Mouse (Mus musculus) mouse trophoblast stem cell (cell line): Measurements from ENCODE around the gene Chrm1.

Experiments
- in situ Hi-C, 2 experiments: fragments of 300-500 bp; cut with MseI, MboI; formaldehyde crosslinking; loops; 2 replicates in 1 of 2; 3 replicates in 1 of 2; pipeline ENCODE4 v1.15.1; 2025

The Chrm1 gene

DNA sequence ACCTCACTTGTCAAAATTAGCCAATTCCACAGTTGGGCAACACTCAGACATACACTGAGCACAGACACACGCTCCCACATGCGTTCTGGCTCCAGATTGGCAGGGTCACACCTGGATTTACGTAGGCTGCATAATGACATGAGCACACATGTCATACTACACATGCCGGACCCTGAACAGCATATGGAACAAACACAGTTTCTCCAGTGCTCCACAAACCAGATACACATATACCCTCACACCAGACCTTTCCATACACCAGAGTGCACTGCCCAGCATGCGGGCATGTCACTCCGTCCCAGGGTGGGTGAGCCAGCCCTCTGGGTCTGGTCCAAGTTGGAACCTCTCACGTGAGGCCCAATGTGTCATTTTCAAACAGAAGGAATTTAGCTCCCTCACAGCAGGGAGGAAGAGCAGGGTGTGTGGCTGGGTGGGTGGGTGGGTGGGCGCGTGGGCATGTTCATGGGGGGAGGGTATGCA lies at the start of gene Chrm1:
TSS of gene Chrm1 (plus strand) at position 430 of the 480 bp plus-strand sequence.
- in situ Hi-C loops, result no loop called here

DNA sequence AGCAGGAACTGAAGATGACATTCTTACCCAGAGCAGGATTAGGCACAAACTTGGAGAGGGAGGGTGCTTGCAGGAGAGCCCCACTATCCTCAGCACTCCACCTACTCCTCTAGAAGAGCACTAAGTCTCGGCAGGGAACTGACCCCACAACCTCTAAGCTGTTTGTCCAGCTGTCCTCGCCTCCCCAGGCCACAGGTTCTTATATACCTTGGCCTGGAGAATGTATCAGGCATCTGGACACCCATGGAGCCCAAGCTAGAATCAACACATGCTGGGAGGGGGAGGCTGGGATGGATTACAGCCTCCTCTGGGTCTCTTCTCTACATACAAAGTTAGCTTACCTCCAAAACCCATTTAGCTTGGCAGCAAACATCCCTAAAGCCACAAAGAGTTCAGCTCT lies 49.2 kb upstream of the Chrm1 start:
- in situ Hi-C loops, result no loop called here

DNA sequence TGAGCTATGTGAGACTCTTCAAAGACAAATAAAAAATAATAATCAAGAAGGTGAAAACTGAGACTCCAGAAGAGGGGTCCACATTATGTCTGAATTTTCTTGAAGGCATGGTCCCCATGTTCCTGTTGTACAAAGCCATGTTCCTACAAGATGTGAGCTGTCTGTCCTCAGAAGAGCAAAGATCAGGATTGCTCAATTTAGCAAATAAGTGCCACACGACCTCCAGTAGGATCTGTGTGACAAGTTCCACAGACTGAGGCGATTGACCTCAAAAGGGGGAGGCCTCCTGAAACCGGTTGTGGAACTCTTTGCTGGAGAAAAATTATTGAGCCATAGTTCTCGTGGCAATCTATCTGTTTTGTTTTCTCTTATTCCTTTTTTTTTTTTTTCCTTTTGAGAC lies 47.3 kb upstream of the Chrm1 start:
- in situ Hi-C loops, result no loop called here

DNA sequence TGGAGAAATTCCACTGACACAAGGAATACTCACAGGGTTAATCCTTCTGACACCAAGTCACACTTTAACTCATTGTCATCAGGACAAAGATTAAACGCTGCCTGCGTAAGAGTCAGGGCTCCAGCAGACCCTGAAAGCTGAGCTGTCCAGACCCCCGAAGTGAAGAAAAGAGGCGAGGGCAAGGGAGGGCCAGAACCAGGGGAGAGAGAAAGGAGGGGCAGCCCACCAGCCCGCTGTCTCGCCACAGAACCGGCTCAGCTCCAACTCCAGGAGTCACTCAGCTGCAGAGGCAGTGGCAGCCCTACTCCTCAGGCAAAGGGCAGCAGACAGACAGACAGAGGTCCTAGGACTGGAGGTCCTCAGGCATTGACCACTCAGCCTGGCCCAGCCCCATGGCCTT lies 45.7 kb upstream of the Chrm1 start, which contains the start of gene Slc22a6:
TSS of gene Slc22a6 (plus strand) at position 136 of the 400 bp plus-strand sequence.
- in situ Hi-C loops, result no loop called here

GRCm38 (mm10) chr19:8621098-8621497 lies 42.5 kb upstream of the Chrm1 start:
- in situ Hi-C loops, result no loop called here

- in situ Hi-C loops, result no loop called here
Measured at GRCm38 (mm10) chr19:8630249-8630648, 33.3 kb upstream of the Chrm1 start.

DNA sequence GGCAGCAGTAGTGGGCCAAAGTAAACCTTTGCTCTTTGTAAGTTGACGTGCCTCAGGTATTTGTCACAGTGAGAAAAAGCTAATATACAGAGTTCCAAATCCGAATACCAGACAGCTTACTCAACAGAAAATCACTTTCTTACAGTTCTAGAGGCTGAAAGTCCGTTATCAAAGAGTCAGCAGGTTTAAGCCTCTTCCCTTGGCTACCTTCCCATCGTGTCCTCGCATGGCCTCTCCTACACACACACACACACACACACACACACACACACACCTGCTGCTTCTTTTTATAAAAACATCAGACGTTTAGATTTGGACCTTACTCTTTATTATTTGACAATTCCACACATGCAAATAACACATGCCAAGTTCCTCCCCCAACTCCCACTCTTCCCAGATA lies 32.8 kb upstream of the Chrm1 start:
- in situ Hi-C loops, result no loop called here

- in situ Hi-C loops, result no loop called here
Measured at GRCm38 (mm10) chr19:8632029-8632428, 31.6 kb upstream of the Chrm1 start.

- in situ Hi-C loops, result no loop called here
Measured at GRCm38 (mm10) chr19:8642086-8642485, 21.5 kb upstream of the Chrm1 start.

DNA sequence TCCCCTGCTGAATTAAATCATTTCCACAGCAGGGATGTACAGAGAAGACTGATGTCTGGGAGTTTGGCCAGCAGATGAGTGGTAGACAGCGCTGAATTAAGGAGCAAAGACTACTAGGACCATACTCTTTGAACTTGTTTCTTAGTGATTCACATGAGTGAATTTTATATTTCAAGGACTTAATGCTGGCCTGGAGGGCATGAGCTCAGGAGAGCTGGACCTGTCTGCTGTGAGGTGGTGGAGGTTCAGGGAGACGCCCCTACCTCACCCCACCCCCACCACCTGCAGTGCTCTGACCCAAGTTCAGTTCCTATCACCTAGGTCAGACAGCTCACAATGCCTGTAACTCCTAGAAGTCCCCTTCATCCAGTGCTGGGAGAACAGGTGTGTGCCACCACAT lies 17.2 kb upstream of the Chrm1 start:
- in situ Hi-C loops, result no loop called here

DNA sequence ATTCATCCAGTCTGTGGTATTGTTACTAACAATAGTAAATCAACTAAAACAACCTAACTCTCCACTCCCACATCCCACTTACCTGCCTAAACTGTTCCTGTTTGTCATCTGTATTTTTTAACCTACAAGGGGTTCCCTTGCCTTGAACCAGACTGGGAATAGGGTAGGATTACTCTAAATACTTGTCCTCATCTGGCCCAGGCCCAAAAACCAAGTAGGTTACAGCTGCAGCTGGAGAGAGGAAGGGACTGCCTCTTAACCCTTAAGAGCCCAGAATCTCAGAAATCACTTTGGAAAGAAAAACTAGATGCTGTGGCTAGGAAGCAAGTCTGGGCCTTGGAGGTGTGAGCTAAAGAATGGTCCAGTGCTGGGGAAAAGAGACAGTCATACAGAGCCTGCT lies 7.8 kb upstream of the Chrm1 start:
- in situ Hi-C loops, result no loop called here

DNA sequence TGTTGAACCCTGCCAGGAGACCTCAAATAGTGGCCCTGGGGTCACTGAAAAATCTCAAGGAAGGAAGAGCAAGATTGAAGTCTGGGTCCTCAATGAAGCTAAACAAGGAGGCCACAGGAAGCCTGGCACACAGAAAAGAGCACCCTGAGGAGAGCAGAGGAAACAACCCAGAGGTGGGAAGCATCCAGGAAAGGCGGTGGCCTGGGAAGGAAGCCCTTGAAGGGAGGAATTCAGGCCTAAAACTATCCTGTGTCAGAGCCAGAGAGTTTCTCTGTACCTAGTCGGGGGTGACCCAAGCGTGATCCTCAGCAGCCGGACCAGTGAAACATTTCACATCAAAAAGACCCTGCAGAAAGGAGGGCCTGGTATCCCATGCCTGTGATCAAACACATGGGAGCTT lies 7.2 kb upstream of the Chrm1 start:
- in situ Hi-C loops, result no loop called here

GRCm38 (mm10) chr19:8661821-8662307 lies 1.7 kb upstream of the Chrm1 start:
- in situ Hi-C loops, result no loop called here

DNA sequence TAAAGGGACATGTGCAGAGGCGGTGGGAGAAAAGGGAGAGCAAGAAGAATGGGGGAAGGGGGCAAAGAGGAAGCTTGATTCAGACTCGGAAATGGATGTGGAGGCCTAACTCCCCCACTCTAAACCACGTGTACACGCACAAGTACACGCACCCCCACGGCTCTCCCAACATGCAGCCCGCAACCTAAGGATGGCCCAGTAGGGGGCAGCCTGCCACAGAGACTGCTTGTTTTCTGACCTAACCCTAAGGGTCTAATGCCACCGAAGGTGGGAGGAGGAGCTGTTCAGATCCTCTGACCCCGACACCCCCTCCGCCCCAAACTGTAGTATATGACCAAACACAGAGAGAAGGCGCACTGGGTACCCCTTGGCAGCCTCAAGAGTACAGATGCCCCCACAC lies 1.3 kb upstream of the Chrm1 start:
- in situ Hi-C loops, result no loop called here

GRCm38 (mm10) chr19:8663911-8664421 lies 377 bp downstream of the Chrm1 start:
- in situ Hi-C loops, result no loop called here

DNA sequence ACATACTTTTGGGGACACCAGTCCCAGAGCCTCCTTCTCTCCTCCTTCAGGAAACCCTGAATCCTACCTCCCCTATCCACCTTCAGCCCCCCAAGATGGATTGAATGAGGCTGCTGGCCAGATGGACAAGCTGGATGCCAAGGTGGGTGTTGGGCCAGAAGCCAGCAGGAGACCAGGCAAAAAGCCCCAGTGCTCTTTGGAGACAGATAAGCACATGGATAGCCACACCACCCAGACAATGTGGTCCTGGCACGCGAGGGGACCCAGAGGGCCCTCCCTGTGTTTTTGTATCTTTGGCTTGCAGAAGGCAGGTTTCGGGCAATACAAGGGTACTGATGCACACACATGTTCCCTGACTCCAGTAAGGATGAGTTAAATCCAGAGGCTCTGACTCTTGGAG lies 1.3 kb downstream of the Chrm1 start:
- in situ Hi-C loops, result no loop called here

GRCm38 (mm10) chr19:8665746-8666145 lies 2.2 kb downstream of the Chrm1 start:
- in situ Hi-C loops, result no loop called here

- in situ Hi-C loops, result no loop called here
Measured at GRCm38 (mm10) chr19:8672859-8673258, 9.3 kb downstream of the Chrm1 start.

GRCm38 (mm10) chr19:8673336-8674063 lies 9.9 kb downstream of the Chrm1 start:
- in situ Hi-C loops, result no loop called here

GRCm38 (mm10) chr19:8679031-8679779 lies 15.6 kb downstream of the Chrm1 start:
- in situ Hi-C loops, result no loop called here

DNA sequence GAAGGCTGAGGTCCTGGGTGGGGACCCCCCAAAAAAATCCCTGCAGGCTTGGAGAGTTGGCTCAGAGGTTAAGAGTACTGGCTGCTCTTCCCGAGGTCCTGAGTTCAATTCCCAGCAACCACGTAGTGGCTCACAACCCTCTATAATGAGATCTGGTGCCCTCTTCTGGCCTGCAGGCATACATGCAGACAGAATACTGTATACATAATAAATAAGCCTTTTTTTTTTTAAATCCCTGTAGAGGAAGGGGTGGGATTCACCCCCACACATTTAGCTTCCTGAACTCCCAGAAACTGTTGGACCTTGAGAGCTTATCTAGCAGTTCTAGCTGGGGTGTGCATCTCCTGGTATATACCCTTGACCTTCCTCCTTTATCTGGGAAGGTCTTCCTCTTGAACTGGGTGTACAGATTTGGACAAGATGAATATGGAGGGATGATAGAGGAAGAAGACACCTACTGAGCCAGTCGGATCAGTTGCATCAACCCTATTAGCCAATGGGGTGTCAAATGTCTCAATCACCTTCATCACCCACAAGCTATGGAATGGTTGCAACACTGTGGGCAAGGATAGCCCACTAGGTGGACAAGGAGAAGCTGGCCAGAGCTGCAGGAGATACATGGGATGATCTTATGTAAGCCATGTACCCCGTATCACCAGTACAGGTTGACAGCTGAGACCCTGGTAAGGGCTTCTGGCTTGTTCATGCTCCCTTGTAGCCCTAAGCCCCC lies 18.2 kb downstream of the Chrm1 start:
- in situ Hi-C loops, result loop anchor here in 1 of 2 experiments (5.0 kb wide), 1 partner anchor 104 kb away; no protein-coding TSS in a partner anchor

DNA sequence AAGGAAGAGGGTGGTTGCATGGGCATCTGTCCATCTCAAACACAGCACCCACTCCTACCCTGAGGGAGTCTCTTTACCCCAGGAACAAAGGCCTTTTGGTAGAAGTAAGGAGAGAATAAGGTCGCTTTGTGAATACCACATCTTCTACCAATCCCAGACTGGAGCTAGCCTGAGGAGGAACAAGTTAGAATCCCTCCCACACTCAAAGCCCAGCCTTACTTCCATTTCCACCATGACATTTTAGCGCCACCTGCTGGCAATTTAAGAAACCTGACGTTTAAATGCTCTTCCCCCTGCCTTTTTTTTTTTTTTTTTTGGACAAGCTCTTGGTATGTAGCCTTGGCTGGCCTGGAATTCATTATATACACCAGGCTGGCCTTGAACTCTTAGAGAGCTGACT lies 19.4 kb downstream of the Chrm1 start:
- in situ Hi-C loops, result loop anchor here in 1 of 2 experiments (5.0 kb wide), 1 partner anchor 106 kb away; no protein-coding TSS in a partner anchor
